Mouse (Mus musculus) G1E (cell line): ENCODE measurements around the gene Cnbp.

Experiments
- CTCF ChIP-seq: IDR thresholded peaks from 2 replicates; pipeline ENCODE4 v1.5.1; 2012; ENCODE audit warnings: low read depth, low read length, inconsistent platforms, mixed read lengths
- GATA1 ChIP-seq: IDR thresholded peaks from 2 replicates; pipeline ENCODE4 v1.6.1; 2012; ENCODE audit warnings: borderline replicate concordance, low read length, inconsistent platforms, mixed read lengths
- POLR2AphosphoS5 ChIP-seq: IDR thresholded peaks from 2 replicates; pipeline ENCODE4 v1.6.1; 2012; ENCODE audit warnings: low read depth, low read length, inconsistent platforms; ENCODE audit not compliant: insufficient replicate concordance
- TAL1 ChIP-seq: conservative IDR thresholded peaks from 2 replicates; pipeline ENCODE4 v1.6.1; 2012; ENCODE audit warnings: low read depth, low read length, inconsistent platforms, mixed read lengths

GRCm38 (mm10) chr6:87811675-87812338, 39.1 kb downstream of the Cnbp start, which contains the start of gene Rab43:
- TF ChIP-seq CTCF (no peak), GATA1 (no peak), TAL1 (no peak), POLR2AphosphoS5 (no peak)
